In genomic region chr3:31049087-31049486, GRCm38 (mm10) we compare ENCODE assay signal across 13 mouse cellular contexts.
"Had no signal": no experiment of that assay in that cellular context is flagged by ENCODE, and none has a peak within 500 bp of the region (broad histone marks: within the 10 kb centered on the region; RNA-seq: fewer than 3 reads in every experiment).

No protein-coding gene starts in this region.

- DNase-seq: kidney, postnatal 14 days; layer of hippocampus, adult 9-11 months; layer of hippocampus, postnatal 36 days; lung, adult 18-20 months; spleen, adult 18-20 months; thymus, adult 2 months; thymus, postnatal 25 days had no signal

- H3K27ac ChIP-seq: kidney, embryonic 15.5 days; limb, embryonic 13.5 days; liver, embryonic 14.5 days; midbrain, embryonic 12.5 days; neural tube, embryonic 12.5 days had no signal

- H3K27me3 ChIP-seq: kidney, embryonic 15.5 days; limb, embryonic 13.5 days; midbrain, embryonic 12.5 days; neural tube, embryonic 12.5 days had no signal

- H3K4me3 ChIP-seq: kidney, embryonic 15.5 days; limb, embryonic 13.5 days; midbrain, embryonic 12.5 days; myocyte; neural tube, embryonic 12.5 days had no signal

- H3K4me1 ChIP-seq: kidney, embryonic 15.5 days; limb, embryonic 13.5 days; neural tube, embryonic 12.5 days had no signal

- H3K9me3 ChIP-seq: kidney, embryonic 15.5 days; limb, embryonic 13.5 days; midbrain, embryonic 12.5 days; neural tube, embryonic 12.5 days had no signal

- H3K4me2 ChIP-seq: kidney, embryonic 15.5 days; limb, embryonic 13.5 days; midbrain, embryonic 12.5 days; neural tube, embryonic 12.5 days had no signal

- H3K9ac ChIP-seq: kidney, embryonic 15.5 days; limb, embryonic 13.5 days; liver, embryonic 14.5 days; midbrain, embryonic 12.5 days; neural tube, embryonic 12.5 days had no signal
